Mouse (Mus musculus) T-helper 1 cell (primary cell): ENCODE data around the gene Ehbp1.

Source experiments
- in situ Hi-C: fragments of 300-600 bp; cut with MboI, MseI; formaldehyde crosslinking; loops from one replicate; pipeline ENCODE4 v1.15.1; 2025; ENCODE audit warnings: high pct_unique_total_duplicates

Gene Ehbp1

DNA sequence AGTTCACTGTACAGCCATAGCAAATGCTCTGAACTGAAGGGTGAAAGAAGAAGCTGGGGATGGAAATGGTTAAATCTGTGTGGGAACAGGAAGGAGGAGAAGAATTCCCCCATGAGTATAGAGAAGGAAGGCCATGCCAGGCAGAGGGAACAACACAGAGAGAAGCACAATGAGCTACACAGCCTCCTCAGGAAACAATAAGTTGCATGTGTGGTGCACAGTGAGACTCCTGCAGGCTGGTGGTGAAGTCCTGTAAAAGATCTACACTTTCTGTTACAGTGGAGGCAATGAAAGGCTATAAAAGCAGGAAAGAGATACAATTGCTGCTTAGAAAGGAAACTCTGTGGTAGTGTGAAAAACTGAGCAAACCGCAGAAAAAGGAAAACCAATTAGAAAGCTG lies 357.0 kb downstream of the Ehbp1 start:
- in situ Hi-C loops = loop anchor here (10.0 to 25.0 kb wide), 2 partner anchors 220 to 1023 kb away; no protein-coding TSS in a partner anchor

DNA sequence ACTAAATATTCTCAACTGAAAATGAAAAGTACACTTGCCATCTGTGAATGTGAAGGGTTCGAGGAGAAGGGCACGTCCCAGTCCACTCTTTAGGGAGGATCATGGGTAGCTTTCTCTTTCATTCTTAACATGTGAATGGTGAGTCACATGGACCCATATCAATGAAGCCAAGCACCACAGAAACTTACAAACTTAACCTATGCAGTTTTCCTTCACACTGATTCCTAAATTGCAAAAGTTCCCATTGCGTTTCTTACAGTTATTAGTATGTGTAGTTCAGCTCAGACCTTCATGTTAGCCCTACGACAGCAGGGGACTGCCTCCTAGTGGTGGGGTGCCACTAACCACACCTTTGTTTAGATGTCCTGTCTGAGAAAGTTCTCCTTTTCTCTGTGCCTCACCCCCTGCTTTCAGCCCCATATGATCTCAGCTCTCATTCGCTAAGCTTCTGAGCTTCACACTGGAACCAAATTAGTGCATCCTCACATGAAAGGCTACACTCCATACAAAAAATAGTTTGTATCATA lies 368.0 kb downstream of the Ehbp1 start:
- in situ Hi-C loops = loop anchor here (10.0 kb wide), 1 partner anchor 299 kb away; no protein-coding TSS in a partner anchor

DNA sequence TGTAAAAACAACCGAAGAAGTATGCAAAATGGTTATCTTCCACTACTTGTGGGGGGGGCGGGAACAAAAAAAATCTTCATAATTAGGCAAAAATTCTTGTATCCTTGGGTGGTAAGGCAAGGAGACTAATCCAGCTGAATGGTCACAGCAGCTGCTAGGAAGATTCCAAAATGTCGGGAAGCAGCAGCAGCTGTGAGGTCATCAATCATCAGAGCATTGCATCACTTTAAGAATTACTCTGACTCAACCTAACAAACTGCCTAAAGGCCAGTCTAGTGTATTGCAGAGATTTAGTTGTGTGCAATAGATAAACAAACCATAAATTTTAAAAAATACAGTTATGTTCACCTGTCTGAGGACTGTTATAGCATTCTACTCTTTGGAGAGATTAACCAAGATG lies 368.5 kb downstream of the Ehbp1 start:
- in situ Hi-C loops = loop anchor here (10.0 kb wide), 1 partner anchor 299 kb away; no protein-coding TSS in a partner anchor

DNA sequence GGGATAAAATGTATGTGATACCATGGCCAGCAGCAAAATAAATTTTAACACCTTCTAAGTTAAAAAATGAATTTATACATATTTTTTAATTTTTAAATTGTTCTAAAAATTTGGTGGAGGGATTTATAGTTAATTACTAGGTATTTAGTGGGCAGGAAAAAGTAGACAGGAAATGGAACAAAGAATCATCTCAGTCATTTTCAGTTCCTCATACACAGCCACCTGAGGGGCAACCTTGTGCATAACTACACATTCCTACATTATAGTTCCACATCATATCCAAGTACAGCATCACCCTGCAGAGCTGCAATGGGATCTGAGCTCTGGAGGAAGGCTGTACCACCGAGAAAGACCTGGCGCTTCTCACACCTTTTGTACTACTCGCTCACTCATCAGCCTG lies 373.2 kb downstream of the Ehbp1 start:
- in situ Hi-C loops = no loop called here
